12 mouse cellular contexts compared by ENCODE assay signal in genomic region chr9:115043881-115044770, GRCm38 (mm10).
A peak's percentile ranks its signal among the peaks of the same experiment; 100 is the strongest.
DNase-seq lines count a peak whose midpoint lies in the region; ATAC-seq and TF ChIP-seq lines count a peak whose summit lies in the region.
"Had no signal": no experiment of that assay in that cellular context is flagged by ENCODE, and none has a peak within 500 bp of the region (broad histone marks: within the 10 kb centered on the region; RNA-seq: fewer than 3 reads in every experiment).

No protein-coding gene starts in this region.

- no peaks in the 10 kb centered on the region for H3K9me3 ChIP-seq in heart, embryonic 11.5 days (replicated peaks; ENCODE audit: control insufficient read depth, low read length)
- H3K9me3 ChIP-seq in liver, embryonic 11.5 days (ENCODE audit: control insufficient read depth, low read length): no peaks in the 10 kb centered on the region
- H3K9me3 ChIP-seq: embryonic facial prominence, embryonic 15.5 days; liver, embryonic 15.5 days had no signal

- intact Hi-C loops in heart, adult 2 months (cut with DNase I): no loop called here

- no peaks in the 10 kb centered on the region for H3K4me1 ChIP-seq in heart, adult 2 months (ENCODE audit: control insufficient read depth, insufficient read depth, low read length)
- peaks cover 14% of the 10 kb centered on the region for H3K4me1 ChIP-seq in heart, embryonic 11.5 days (ENCODE audit: control insufficient read depth, insufficient read depth, low read length)
- H3K4me1 ChIP-seq in liver, adult 2 months (ENCODE audit: control insufficient read depth, insufficient read depth, low read length): no peaks in the 10 kb centered on the region; the same call in 1 of the 2 replicates
- peaks cover 8% of the 10 kb centered on the region for H3K4me1 ChIP-seq in liver, embryonic 11.5 days (replicated peaks; ENCODE audit: control insufficient read depth, insufficient read depth, low read length)
- H3K4me1 ChIP-seq: liver, embryonic 15.5 days had no signal

- ATAC-seq in heart, embryonic 11.5 days (replicated peaks; ENCODE audit: insufficient number of reproducible peaks, low FRiP score, low TSS enrichment): no peak
- no peak for ATAC-seq in liver, embryonic 11.5 days (replicated peaks; ENCODE audit: low FRiP score)
- ATAC-seq in megakaryocyte, adult 5-6 weeks (ENCODE audit: poor library complexity, severe bottlenecking): no peak
- ATAC-seq: inflammation-experienced regulatory T-cells, adult 6 months had no signal

- no peaks in the 10 kb centered on the region for H3K27me3 ChIP-seq in heart, adult 2 months (ENCODE audit: control insufficient read depth, insufficient read depth, low read length)
- no peaks in the 10 kb centered on the region for H3K27me3 ChIP-seq in heart, embryonic 11.5 days (ENCODE audit: control insufficient read depth, insufficient read depth, low read length)
- no peaks in the 10 kb centered on the region for H3K27me3 ChIP-seq in liver, adult 2 months (ENCODE audit: control insufficient read depth, insufficient read depth, low read length)
- H3K27me3 ChIP-seq in liver, embryonic 11.5 days (replicated peaks; ENCODE audit: control insufficient read depth, insufficient read depth, low read length): no peaks in the 10 kb centered on the region
- H3K27me3 ChIP-seq: embryonic facial prominence, embryonic 15.5 days; liver, embryonic 15.5 days had no signal

- H3K4me3 ChIP-seq in heart, adult 2 months: no peak overlapping the region
- H3K4me3 ChIP-seq in heart, embryonic 11.5 days (ENCODE audit: low read depth, low read length): no peak overlapping the region
- no peak overlapping the region for H3K4me3 ChIP-seq in liver, adult 2 months (ENCODE audit: insufficient read depth, low read depth, low read length)
- no peak overlapping the region for H3K4me3 ChIP-seq in liver, embryonic 11.5 days (ENCODE audit: low read depth, low read length)
- H3K4me3 ChIP-seq: embryonic facial prominence, embryonic 15.5 days; liver, embryonic 15.5 days; myocyte had no signal

- H3K9ac ChIP-seq in heart, adult 2 months (ENCODE audit: low read depth, low read length): no peak overlapping the region
- no peak overlapping the region for H3K9ac ChIP-seq in heart, embryonic 11.5 days (ENCODE audit: low read depth, low read length)
- no peak overlapping the region for H3K9ac ChIP-seq in liver, adult 2 months (ENCODE audit: low read depth, low read length)
- H3K9ac ChIP-seq in liver, embryonic 11.5 days (ENCODE audit: low read depth, low read length): no peak overlapping the region
- H3K9ac ChIP-seq: embryonic facial prominence, embryonic 15.5 days; liver, embryonic 15.5 days had no signal

- no peaks in the 10 kb centered on the region for H3K36me3 ChIP-seq in heart, adult 2 months (ENCODE audit: control insufficient read depth, insufficient read depth, low read length)
- H3K36me3 ChIP-seq in heart, embryonic 11.5 days (ENCODE audit: control insufficient read depth, insufficient read depth, low read length): no peaks in the 10 kb centered on the region
- H3K36me3 ChIP-seq in liver, adult 2 months (ENCODE audit: control insufficient read depth, insufficient read depth, low read length): no peaks in the 10 kb centered on the region
- H3K36me3 ChIP-seq in liver, embryonic 11.5 days (ENCODE audit: control insufficient read depth, insufficient read depth, low read length): no peaks in the 10 kb centered on the region
- H3K36me3 ChIP-seq: embryonic facial prominence, embryonic 15.5 days; liver, embryonic 15.5 days had no signal

- H3K4me2 ChIP-seq in heart, embryonic 11.5 days: no peak overlapping the region
- no peak overlapping the region for H3K4me2 ChIP-seq in liver, embryonic 11.5 days
- H3K4me2 ChIP-seq: embryonic facial prominence, embryonic 15.5 days; liver, embryonic 15.5 days had no signal

- TF ChIP-seq POLR2A in heart, adult 2 months (IDR thresholded peaks at IDR 0.05; ENCODE audit: insufficient read depth, low read depth, low read length): no peak
- no peak for TF ChIP-seq POLR2A in liver, adult 2 months (IDR thresholded peaks at IDR 0.05; ENCODE audit: extremely low read depth, insufficient read depth, low read length)

- no peak overlapping the region for H3K27ac ChIP-seq in heart, adult 2 months
- H3K27ac ChIP-seq in heart, embryonic 11.5 days (ENCODE audit: low read depth, low read length): no peak overlapping the region
- H3K27ac ChIP-seq in liver, adult 2 months (replicated peaks; ENCODE audit: insufficient read depth, low read depth, low read length): no peak overlapping the region
- no peak overlapping the region for H3K27ac ChIP-seq in liver, embryonic 11.5 days (ENCODE audit: low read depth, low read length)
- H3K27ac ChIP-seq: embryonic facial prominence, embryonic 15.5 days; liver, embryonic 15.5 days had no signal

- no peak for TF ChIP-seq EP300 in heart, adult 2 months (IDR thresholded peaks at IDR 0.05; ENCODE audit: insufficient read depth, low read depth, low read length)

- H3K79me2 ChIP-seq in heart, adult 2 months (replicated peaks; ENCODE audit: control insufficient read depth, insufficient read depth, low read length): no peaks in the 10 kb centered on the region
- H3K79me2 ChIP-seq in liver, adult 2 months (ENCODE audit: control insufficient read depth, insufficient read depth, low read length): no peaks in the 10 kb centered on the region

- 80% methylated on average over 8 of the region's 8 CpGs for WGBS in heart, adult 2 months
- WGBS in heart, embryonic 11.5 days (ENCODE audit: insufficient replicate concordance): 70% methylated on average over 8 of the region's 8 CpGs
- WGBS in liver, adult 2 months: 77% methylated on average over 8 of the region's 8 CpGs
- 77% methylated on average over 8 of the region's 8 CpGs for WGBS in liver, embryonic 11.5 days

- DNase-seq in heart, adult 2 months: no peak
- DNase-seq in liver, adult 2 months (ENCODE audit: extremely low read depth, low read depth, low spot score): no peak
- DNase-seq in liver, embryonic 11.5 days (ENCODE audit: low spot score): no peak
- peak; percentile 78 to 79 for DNase-seq in B cell, adult 2 months
- peak; percentile 9 for DNase-seq in induced T-regulatory cell, adult 2 months (ENCODE audit: low read depth)
- no peak for DNase-seq in T-cell, adult 2 months (ENCODE audit: low spot score)

- peak; percentile 31 for TF ChIP-seq CTCF in heart, adult 2 months (IDR thresholded peaks at IDR 0.05)
- peak; percentile 38; the same call in 1 of the 2 replicates for TF ChIP-seq CTCF in liver, adult 2 months (IDR thresholded peaks at IDR 0.05; ENCODE audit: low read depth, low read length)

Comparison
In these comparisons a context has a peak if more than half of its experiments do, and no peak if none do; other contexts are left out.
1. DNase-seq: peak in B cell, adult 2 months (2 of 2) and induced T-regulatory cell, adult 2 months (single experiment); none in heart, adult 2 months (0 of 2), liver, adult 2 months (single experiment), liver, embryonic 11.5 days (single experiment) and T-cell, adult 2 months (single experiment).